Mouse (Mus musculus): Measurements from ENCODE around the gene Pld4. TPM values are rescaled to one million over a fixed set of nuclear protein-coding genes. Genes with fewer than 3 reads are reported as not detected.

The Pld4 gene
- polyA plus RNA-seq, 1 experiment: 23.7 TPM

GRCm38 (mm10) chr12:112795466-112796104 is 35.1 kb downstream of the Pld4 start:
- Histone ChIP-seq H3K36me3 (ENCODE audit: control insufficient read depth, insufficient read depth, low read length) (no peaks in the 10 kb centered on the region), H3K27ac (ENCODE audit: insufficient read depth, low read depth, low read length) (no peak overlapping the region), H3K4me1 (ENCODE audit: control insufficient read depth, insufficient read depth, low read length) (0 out of 2 replicates have a peak, but pooled peaks cover 3% of the 10 kb centered on the region), H3K27me3 (replicated peaks; ENCODE audit: control insufficient read depth, insufficient read depth, low read length) (no peaks in the 10 kb centered on the region), H3K4me3 (ENCODE audit: insufficient read depth, low read depth, low read length) (no peak overlapping the region)
- WGBS: 53% methylated on average over 18 of the region's 18 CpGs
- TF ChIP-seq POLR2A (IDR thresholded peaks at IDR 0.05; ENCODE audit: low read depth, low read length) (no peak), CTCF (conservative IDR thresholded peaks at IDR 0.05; ENCODE audit: insufficient read depth, insufficient read length, low read depth, low read length) (no peak)
- DNase-seq: no peak

- Histone ChIP-seq H3K4me1 (ENCODE audit: control insufficient read depth, insufficient read depth, low read length) (0 out of 2 replicates have a peak, but pooled peaks cover 3% of the 10 kb centered on the region), H3K36me3 (ENCODE audit: control insufficient read depth, insufficient read depth, low read length) (no peaks in the 10 kb centered on the region), H3K27me3 (replicated peaks; ENCODE audit: control insufficient read depth, insufficient read depth, low read length) (no peaks in the 10 kb centered on the region), H3K4me3 (ENCODE audit: insufficient read depth, low read depth, low read length) (no peak overlapping the region), H3K27ac (ENCODE audit: insufficient read depth, low read depth, low read length) (no peak overlapping the region)
- no peak for DNase-seq
- 54% methylated on average over 17 of the region's 17 CpGs for WGBS
- TF ChIP-seq POLR2A (IDR thresholded peaks at IDR 0.05; ENCODE audit: low read depth, low read length) (no peak), CTCF (conservative IDR thresholded peaks at IDR 0.05; ENCODE audit: insufficient read depth, insufficient read length, low read depth, low read length) (no peak)
These were observed 36.4 kb downstream of the Pld4 start for GRCm38 (mm10) chr12:112796551-112797510.

- no peaks in the 10 kb centered on the region for H3K27me3 ChIP-seq (replicated peaks; ENCODE audit: control insufficient read depth, insufficient read depth, low read length)
- 0 out of 2 replicates have a peak, but pooled peaks cover 3% of the 10 kb centered on the region for H3K4me1 ChIP-seq (ENCODE audit: control insufficient read depth, insufficient read depth, low read length)
- no peak overlapping the region for H3K27ac ChIP-seq (ENCODE audit: insufficient read depth, low read depth, low read length)
- no peak for DNase-seq
- H3K36me3 ChIP-seq (ENCODE audit: control insufficient read depth, insufficient read depth, low read length): no peaks in the 10 kb centered on the region
- no peak overlapping the region for H3K4me3 ChIP-seq (ENCODE audit: insufficient read depth, low read depth, low read length)
- 45% methylated on average over 15 of the region's 15 CpGs for WGBS
- TF ChIP-seq POLR2A (IDR thresholded peaks at IDR 0.05; ENCODE audit: low read depth, low read length) (no peak), CTCF (conservative IDR thresholded peaks at IDR 0.05; ENCODE audit: insufficient read depth, insufficient read length, low read depth, low read length) (no peak)
These were observed 37.3 kb downstream of the Pld4 start for GRCm38 (mm10) chr12:112797672-112798331.

- no peak overlapping the region for H3K4me3 ChIP-seq (ENCODE audit: insufficient read depth, low read depth, low read length)
- DNase-seq: peak; percentile 55
- no peak overlapping the region for H3K27ac ChIP-seq (ENCODE audit: insufficient read depth, low read depth, low read length)
- H3K36me3 ChIP-seq (ENCODE audit: control insufficient read depth, insufficient read depth, low read length): no peaks in the 10 kb centered on the region
- TF ChIP-seq CTCF (conservative IDR thresholded peaks at IDR 0.05; ENCODE audit: insufficient read depth, insufficient read length, low read depth, low read length): no peak
- TF ChIP-seq POLR2A (IDR thresholded peaks at IDR 0.05; ENCODE audit: low read depth, low read length): no peak
- H3K27me3 ChIP-seq (replicated peaks; ENCODE audit: control insufficient read depth, insufficient read depth, low read length): no peaks in the 10 kb centered on the region
- 16% methylated on average over 5 of the region's 5 CpGs for WGBS
- 0 out of 2 replicates have a peak, but pooled peaks cover 3% of the 10 kb centered on the region for H3K4me1 ChIP-seq (ENCODE audit: control insufficient read depth, insufficient read depth, low read length)
These were observed 37.9 kb downstream of the Pld4 start for GRCm38 (mm10) chr12:112798332-112798681.

GRCm38 (mm10) chr12:112798716-112799115 is 38.3 kb downstream of the Pld4 start:
- Histone ChIP-seq H3K4me3 (ENCODE audit: insufficient read depth, low read depth, low read length) (no peak overlapping the region), H3K36me3 (ENCODE audit: control insufficient read depth, insufficient read depth, low read length) (no peaks in the 10 kb centered on the region), H3K27me3 (replicated peaks; ENCODE audit: control insufficient read depth, insufficient read depth, low read length) (no peaks in the 10 kb centered on the region), H3K27ac (ENCODE audit: insufficient read depth, low read depth, low read length) (no peak overlapping the region), H3K4me1 (ENCODE audit: control insufficient read depth, insufficient read depth, low read length) (0 out of 2 replicates have a peak, but pooled peaks cover 3% of the 10 kb centered on the region)
- 72% methylated on average over 5 of the region's 5 CpGs for WGBS
- TF ChIP-seq CTCF (conservative IDR thresholded peaks at IDR 0.05; ENCODE audit: insufficient read depth, insufficient read length, low read depth, low read length) (no peak), POLR2A (IDR thresholded peaks at IDR 0.05; ENCODE audit: low read depth, low read length) (no peak)
- DNase-seq: no peak

GRCm38 (mm10) chr12:112799237-112799970 is 38.9 kb downstream of the Pld4 start:
- TF ChIP-seq POLR2A (IDR thresholded peaks at IDR 0.05; ENCODE audit: low read depth, low read length) (no peak), CTCF (conservative IDR thresholded peaks at IDR 0.05; ENCODE audit: insufficient read depth, insufficient read length, low read depth, low read length) (no peak)
- 87% methylated on average over 10 of the region's 10 CpGs for WGBS
- H3K27me3 ChIP-seq (replicated peaks; ENCODE audit: control insufficient read depth, insufficient read depth, low read length): no peaks in the 10 kb centered on the region
- H3K27ac ChIP-seq (ENCODE audit: insufficient read depth, low read depth, low read length): no peak overlapping the region
- H3K4me3 ChIP-seq (ENCODE audit: insufficient read depth, low read depth, low read length): no peak overlapping the region
- no peak for DNase-seq
- 0 out of 2 replicates have a peak, but pooled peaks cover 3% of the 10 kb centered on the region for H3K4me1 ChIP-seq (ENCODE audit: control insufficient read depth, insufficient read depth, low read length)
- H3K36me3 ChIP-seq (ENCODE audit: control insufficient read depth, insufficient read depth, low read length): no peaks in the 10 kb centered on the region

Measured in kidney, adult 2 months (tissue).